Mouse (Mus musculus) yolk sac, embryonic 10.5 days (tissue): Measurements from ENCODE around the gene Arntl2.

Source experiments
- DNase-seq: peaks from one replicate; pipeline ENCODE4 v3.0.0-alpha.2; 2017; ENCODE audit warnings: low spot score

The Arntl2 gene

DNA sequence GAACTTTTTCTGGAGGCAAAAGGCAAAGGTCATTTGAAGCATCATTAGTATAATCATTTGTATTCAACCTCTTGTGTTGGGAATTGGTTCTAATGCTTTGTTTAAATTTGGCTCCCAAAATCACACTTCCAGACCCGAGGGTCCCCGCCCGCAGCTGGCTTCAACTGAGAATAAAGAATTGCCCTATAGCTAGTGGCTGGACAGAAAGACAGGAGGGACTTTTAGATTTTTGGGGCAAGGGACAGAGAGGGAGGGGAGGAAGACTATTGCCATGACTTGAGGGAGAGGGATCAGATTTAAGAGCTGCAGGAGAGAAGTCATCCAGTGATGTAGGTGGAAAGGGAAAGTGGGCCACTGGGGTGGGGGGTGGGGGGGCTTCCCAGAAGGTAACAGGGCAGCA is 14.3 kb upstream of the Arntl2 start:
- no peak for DNase-seq

DNA sequence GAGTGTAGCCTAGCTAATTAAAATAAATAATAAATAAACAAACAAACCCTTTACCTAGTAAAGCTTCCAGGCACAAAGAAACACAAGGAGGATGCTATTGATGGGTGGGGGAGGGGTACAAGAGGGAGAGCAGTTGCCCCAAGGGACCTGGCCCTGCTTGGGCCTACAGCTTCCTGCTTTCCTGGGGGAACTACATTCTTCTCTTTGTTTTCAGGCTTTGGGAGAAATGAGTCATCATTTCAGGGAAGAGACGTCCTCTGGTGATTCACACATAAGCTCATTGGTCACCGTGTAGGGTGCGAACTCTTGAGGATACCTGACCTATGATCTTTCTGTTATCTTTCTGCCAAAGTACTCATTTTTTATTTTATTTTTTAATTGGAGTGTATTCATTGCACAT is 2.3 kb upstream of the Arntl2 start:
- no peak for DNase-seq

DNA sequence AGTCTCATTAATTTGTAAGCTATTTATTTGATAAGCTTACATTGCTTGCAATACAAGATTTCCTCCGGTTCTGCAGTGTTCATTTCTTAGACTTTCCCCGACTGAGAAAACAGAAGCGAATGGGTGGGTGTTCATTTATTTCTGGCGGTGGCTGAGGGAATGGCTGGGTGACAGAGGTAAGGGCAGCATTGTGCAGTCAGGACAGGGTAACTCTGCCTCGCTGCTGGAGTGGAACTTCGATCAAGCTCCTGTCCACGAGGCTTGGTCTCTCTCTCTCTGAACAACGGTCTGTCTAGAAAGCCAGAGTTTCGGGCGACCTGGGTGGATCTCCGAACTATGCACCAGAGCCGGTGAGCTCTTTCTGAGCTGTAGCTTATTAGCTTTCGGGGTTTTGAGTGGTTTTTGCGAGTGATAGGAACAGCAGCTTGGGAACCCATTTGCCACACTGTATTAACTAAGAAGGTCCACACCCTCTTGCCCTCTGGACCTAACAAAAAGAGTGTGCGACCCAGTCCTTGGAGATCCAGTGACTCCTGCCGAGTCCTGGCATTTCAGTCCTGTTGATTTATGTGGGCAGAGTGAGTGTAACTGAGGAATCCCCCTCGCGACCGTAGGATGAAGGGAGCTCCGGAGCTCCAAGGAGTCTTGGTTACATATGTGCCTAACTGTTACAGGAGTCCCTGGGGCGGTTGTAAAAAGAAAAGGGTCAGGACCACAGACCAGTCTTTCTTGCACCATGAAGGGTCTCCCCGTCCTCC is 510 bp upstream of the Arntl2 start:
- no peak for DNase-seq

DNA sequence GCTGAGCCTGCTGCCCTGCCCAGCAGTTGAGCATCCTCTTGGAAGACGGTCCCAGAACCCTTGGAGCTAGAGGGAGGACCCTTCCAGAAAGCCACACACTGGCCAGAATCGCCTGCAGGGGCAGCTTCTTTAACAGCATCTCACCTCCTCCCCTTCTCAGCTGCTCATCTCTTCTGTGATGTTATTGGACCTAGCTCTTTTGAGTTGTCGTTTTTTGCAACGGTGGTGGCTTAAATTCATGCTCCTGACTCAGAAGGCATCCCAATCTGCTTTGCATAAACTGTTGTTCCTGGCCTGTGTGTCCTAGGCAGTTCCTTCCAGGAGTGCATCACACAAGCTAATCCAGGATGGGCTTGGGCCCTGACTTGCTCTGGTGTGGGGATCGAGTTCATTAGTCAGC is 1.6 kb downstream of the Arntl2 start:
- no peak for DNase-seq

DNA sequence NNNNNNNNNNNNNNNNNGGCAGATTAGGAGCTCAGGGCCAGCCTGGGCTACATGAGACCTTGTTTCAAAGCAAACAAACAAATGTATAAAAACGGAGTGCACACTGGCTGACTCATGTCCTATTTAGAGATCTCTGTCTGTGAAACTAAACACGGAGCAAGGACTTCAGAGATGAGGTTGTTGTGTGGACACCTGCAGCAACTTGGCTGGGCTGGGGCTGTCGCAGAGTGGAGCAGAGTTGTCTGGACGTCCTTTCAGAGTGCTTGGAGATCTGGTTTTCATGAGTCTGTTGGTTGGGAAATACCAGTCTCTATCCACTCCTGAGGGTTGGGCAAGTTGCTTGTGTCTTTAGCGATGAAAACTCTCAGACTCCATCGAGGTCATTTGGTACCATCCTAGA is 14.1 kb downstream of the Arntl2 start:
- DNase-seq: no peak

DNA sequence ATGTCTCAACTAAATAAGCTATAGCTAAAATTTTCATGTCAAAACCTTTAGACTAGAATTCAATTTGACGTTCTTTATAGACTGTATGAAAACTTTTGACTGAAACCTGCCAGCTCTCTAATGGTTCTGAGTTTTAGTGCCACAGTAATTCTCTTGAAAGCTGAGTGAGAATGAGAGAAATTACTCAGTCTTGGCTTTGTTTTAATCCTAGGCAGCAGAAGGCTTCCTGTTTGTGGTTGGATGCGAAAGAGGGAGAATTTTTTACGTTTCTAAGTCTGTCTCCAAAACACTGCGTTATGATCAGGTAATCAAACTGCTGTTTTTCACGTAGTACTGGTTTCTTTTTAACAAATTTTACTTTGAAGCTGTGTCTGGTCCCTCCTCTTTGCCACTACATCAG is 17.2 kb downstream of the Arntl2 start:
- DNase-seq: no peak

DNA sequence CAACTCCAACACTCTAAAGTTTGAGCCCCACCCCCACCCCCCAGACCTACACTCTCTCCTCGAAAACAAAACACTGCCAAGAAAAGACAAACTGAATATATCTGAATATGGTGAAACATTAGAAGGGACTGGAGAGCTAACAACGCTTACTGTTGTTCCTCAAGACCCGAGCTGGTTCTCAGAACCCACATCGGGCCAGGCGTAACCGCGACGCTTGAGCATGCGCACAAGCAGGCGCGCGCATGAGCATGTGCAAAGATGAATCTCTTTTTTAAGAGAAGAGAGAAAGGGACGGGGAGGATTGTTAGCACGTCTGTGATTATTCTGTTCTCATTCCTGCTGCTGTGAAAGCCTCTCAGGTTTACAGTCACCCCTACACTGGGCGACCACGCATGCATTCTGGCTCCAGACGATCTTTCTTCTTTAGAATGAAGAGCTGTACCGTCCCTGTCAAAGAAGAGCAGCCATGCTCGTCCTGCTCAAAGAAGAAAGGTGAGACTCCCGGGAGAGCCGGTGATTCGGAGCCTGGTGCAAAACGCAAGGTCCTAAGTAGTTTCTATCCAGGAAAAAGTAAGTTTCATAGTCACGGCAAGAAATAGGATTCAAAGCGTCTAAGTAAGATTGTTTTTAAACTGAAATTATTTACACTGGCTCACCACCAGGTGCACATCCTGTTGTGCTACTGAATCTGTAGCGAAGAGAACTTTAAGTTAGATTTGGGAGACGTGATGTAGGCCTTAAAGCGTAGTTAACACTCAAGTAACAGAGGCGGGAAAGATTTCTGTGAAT is 24.5 kb downstream of the Arntl2 start:
- DNase-seq: no peak

DNA sequence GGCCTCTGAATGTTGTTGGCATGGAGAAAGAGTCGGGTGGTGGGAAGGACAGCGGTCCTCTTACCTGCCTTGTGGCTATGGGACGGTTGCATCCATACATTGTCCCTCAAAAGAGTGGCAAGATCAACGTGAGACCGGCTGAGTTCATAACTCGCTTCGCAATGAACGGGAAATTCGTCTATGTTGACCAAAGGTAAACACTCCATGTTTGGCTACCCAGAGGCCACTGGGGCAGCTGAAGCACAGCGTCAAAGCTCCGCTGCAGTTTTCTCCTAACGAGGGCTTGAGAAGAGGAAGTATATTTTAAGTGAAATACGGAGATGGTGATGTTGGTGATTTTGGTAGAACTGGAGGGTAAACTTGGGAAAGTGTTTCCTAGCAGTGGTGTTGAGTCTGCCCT is 26.1 kb downstream of the Arntl2 start:
- DNase-seq: no peak

DNA sequence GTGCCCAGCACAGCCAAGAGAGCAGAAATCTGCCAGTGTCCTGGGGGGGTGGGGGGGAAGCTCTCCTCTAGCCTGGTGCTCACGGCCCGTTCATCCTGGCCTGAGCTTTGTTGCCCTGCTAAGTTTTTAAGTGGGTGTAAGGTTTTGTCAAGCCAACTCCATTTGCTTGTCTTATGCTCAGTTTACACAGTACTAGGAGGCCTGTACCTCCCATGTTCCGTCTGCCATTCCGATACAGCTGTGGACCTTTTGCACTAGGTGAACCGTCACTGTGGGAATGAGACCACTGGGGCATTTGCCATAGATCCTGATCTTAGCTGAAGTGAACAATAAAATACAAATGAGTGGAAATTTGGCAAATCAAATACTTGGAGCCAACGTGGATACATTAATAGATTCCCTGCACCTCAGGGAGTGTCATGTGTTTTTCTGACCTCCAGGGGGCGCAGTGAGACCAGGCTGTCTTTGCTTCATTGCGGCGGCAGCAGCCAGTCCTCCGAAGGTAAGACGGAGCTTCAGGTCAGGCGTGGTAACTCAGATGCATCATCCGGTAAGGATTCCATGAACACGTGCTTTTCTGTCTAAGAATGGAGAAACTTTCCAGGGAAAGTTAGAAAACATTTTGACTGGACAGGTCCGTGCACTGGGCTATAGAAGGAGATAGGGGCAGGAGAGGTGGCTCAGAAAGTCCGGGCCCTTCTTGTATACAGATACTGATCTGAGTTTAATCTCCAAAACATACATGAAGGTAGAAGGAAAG is 29.1 kb downstream of the Arntl2 start:
- peak; percentile 40 for DNase-seq

DNA sequence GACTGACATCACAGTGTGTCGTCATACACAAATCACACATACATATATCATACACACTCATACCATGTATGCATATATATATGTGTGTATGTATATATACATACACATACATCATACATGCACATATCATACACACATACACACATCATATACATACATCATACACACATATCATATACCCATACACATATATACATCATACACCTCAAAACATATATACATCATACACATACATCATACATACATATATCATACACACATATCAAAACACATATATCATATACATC is 29.6 kb downstream of the Arntl2 start:
- DNase-seq: no peak

DNA sequence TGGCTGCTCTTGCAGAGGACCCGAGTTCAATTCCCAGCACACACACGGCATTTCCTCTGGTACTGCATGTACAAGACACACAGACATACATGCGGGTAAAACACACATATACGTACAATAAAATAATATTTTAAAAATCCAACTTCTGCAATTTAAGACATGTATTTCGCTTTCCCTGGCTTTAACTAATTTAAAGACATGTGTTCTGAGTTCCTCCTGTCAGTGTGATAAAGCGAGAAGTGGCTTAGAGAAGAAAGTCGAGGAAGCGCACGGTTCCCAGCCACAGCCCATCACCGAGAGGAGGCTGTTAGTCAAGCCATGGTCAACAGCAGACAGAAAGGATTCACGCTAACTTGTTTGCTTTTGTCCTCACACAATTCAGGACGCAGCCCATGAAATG is 35.5 kb downstream of the Arntl2 start:
- DNase-seq: no peak

DNA sequence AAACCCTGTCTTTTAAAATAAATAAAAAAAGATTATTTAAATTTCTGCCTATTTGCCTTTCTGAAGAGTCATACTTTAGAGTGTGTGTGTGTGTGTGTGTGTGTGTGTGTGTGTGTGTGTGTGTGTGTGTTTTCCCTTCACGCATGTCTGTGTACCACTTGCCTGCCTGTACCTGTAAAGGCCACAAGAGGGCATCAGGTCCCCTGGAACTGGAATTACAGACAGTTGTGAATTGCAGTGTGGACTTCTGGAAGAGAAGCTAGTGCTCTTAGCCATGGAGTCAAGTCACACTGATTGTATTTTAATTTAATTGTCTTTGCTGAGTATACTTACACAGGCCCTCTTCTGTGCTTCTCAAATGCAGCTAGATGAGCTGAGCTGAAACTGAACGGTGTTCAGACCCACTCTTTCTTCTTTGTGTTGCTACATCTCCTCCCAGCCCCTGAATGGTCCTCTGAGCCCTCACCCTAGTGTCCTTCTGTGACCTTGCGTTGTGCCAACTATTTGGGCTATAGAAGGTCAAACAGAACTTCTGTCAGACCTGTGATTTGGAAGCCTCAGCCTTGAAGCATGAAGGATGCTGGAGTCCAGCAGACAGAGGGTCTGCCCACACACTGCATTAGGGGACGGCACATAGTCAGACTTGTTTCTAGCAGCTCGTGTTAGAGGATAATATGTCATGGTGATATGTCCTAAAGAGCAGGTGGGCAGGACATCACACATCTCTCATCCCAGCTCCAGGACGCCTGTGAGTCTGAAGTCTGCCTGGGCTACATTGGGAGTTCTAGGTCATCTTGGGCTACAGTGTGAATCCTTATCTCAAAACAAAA is 37.8 kb downstream of the Arntl2 start:
- peak; percentile 53 for DNase-seq

DNA sequence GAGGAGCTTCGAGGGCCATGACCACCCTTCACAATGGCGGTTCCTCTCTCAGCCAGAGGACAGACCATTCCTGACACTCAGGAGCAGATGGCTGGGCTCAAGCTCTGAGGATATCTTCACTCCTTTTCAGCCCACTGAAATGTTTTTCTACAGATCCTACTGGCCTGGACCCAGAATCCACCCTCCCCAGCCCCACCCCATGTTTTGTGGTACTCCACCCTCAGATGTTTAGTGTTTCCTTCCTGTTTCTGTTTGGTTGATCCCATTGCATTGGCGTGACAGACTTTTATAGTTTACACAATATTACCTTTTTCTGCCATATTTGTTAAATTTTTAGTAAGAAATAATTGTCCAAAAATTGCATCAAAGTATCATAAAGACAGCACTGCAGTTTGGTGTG is 38.5 kb downstream of the Arntl2 start:
- no peak for DNase-seq

DNA sequence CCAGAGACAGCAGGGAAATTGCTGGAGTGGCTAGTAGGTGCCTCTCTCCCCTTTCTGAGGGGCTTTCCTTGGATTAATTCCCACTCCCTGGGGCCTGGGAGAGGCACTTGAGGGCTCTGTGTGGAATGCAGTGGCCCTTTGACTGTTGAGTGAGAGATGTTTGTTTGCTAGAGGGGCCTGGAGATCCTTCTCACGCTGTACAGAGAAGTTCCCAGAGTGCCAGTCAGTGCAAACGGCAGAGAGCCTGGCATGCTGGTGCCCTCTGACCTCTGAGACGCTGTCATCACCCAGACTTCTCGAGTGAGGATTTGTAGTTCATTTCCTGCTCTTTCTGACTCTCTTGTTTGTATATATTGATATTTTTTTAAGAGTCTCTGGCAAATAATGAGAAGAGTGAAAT is 39.9 kb downstream of the Arntl2 start:
- peak; percentile 33 for DNase-seq

DNA sequence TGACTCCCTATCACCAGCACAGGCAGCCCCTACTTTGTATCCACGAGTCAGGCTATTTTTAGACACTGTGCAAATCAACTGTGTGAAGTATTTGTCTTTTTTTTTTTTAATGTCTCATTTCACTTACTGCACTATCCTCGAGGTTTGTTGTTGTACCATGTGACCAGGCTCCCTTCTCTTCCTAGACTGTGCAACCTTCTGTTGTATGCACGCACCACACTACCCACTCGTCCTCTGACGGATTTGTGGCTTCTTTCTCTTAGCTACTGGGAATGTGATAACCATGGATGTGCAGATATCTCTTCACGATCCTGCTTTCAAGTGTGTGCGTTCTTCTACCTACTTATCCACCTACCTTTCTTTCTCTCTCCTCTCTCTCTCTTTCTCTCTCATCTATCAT is 41.5 kb downstream of the Arntl2 start:
- DNase-seq: no peak

DNA sequence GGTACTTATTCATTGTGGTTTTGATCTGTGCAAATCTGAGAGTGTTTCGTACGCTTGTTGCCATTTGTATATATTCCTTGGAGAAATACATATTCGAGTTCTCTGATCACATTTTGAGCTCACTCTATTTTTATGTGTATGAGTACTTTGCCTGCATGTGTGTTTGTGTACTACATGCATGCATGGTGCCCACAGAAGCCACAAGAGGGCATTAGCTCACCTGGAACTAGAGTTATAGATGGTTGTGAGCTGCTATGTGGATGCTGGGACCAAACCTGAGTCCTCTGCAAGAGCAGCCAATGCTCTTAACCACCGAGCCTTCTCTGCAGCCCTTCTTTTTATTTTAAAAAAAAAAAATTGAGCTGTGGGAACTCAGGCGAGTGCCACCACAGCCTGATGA is 42.5 kb downstream of the Arntl2 start:
- no peak for DNase-seq

DNA sequence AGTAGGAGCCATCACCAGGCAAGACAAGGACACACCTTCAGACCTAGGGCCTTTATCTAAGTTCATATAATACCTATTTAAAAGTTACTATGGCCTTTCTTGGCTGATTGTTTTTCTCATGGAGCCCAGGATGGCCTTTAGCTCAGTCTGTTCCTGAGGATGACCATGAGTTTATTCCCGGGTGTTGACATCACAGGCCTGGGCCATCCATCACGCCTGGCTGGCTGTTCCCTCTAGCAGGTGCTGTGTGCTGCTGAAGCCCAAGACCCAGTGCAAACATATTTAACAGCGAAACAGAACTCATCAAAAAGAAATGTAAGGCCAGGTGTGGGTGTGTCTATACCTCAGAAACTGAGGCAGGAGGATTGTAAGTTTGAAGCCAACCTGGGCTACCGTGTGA is 43.0 kb downstream of the Arntl2 start:
- no peak for DNase-seq

DNA sequence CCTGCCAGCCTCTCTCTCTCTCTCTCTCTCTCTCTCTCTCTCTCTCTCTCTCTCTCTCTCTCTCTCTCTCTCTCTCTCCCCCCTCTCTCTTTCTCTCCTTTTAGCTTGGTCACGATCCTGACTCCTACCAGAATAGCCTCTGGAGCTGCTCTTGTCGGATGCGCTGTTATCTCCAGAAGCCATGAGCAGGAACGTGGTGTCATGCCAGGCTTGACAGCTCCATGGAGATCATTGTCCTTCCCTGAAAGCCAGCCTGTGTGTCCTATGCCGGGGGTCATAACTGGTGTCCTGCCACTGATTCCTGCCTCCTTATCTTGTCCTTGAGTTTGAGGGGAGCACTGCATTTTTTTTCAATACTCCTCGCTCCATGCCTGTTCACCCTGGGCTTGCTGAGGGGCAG is 49.0 kb downstream of the Arntl2 start:
- no peak for DNase-seq

DNA sequence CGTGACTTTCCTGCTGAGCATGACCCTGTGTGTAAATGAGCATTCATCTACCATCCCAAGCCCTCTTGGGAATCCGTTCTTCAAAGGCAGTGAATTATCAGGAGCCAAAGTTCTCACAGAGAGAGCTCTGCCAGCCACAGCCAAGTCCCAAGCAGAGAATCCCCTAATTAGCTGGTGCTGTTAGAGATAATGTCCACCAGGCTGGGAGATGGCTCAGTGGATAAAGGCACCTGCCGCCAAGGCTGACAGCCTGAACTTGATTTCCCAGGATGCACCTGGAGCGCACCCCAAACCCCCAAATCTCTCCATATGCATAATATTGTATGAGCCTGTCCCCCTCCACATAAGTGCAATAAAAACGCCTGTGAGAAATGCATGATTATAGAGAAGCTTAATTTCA is 49.5 kb downstream of the Arntl2 start:
- no peak for DNase-seq

DNA sequence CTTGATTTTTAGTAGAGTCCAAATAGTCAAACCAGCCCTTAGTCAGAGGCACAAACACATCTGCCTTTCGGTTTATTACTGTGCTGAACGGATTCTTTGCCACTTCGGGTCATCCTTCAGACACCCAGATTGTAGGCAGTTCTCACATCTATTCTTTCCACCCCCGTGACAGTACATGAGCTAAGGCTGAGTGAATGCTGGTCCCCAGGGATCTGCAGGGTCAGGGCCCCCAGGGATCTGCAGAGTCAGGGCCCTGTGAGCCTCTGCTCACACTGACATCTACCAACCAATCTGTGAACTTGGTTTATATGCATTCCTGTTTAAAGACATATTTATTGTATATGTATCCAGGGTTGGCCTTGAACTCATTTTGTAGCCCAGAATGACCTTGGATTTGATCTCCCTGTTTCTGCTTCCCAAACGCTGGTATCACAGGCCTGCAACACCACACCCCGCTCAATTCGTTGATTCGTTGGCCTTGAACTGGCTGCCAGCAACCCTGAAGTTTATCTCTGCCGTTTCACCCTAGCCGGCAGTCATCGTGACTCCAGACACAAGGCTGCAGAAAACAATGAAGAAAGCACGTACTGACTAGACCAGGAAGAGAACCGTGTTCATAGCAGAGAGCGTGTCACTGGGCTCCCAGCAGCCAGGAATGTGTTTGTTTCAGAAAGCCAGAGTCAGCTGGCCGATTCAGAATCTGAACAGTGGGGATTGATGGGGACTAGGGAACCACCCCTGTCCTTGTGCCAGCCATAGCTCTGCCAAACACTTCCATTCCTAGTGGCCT is 50.3 kb downstream of the Arntl2 start:
- DNase-seq: no peak

DNA sequence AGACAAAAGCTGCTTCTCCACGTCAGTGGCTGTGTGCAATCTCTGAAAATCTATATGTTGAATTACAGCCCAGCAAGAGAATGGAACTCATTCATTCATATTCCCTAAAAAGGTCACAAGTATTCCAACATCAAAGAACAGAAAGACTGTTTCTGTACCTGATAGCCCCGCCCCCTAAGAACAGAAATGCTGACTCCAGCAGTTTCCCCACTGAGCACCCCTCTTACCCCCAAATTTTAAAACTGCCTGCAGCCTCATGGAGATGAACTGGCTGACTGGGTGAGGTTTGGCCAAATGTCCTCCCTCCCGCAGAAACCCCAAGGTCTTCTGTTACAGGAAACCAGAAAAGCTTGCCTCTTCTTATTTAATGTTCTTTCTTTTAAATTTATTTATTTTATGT is 51.5 kb downstream of the Arntl2 start:
- no peak for DNase-seq

DNA sequence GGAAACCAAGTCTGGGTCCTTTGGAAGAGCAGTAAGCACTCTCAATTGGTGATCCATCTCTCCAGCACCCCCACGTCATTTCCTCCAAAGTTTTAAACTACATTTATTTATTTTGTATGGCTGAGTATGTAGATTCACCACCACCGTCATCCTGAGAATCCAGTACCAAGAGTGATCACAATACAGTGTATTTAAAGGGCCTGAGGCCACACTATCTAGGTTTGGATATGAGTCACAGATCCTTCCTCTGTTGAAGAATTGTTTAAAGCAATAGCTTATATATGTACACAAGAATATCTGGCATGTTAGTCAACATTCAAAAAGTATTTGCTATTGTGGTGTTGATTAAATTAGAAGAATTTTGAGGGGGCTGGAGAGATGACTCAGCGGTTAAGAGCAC is 52.4 kb downstream of the Arntl2 start:
- no peak for DNase-seq
